Mouse (Mus musculus) kidney, postnatal 36 days (tissue): ENCODE measurements at regions not wholly inside any gene's neighbourhood (a gene's known extent, or its start where the extent isn't known, plus 50 kb on each side); places are given as distances from the start of the nearest gene placed in this dataset.

Experiments
- DNase-seq, 2 experiments: peaks; one replicate each; pipeline ENCODE4 v3.0.0; 2021 to 2022; ENCODE audit warnings: mixed read lengths in 2 of 2

- no peak for DNase-seq
These were observed 387.5 kb downstream of the Nxph1 start for GRCm38 (mm10) chr6:9335719-9336118.

GRCm38 (mm10) chr6:9384261-9384660 lies 436.0 kb downstream of the Nxph1 start:
- peak in 1 of 2 experiments; percentile 2 for DNase-seq

- DNase-seq: no peak
These were observed 449.8 kb downstream of the Nxph1 start for GRCm38 (mm10) chr6:9398001-9398400.

GRCm38 (mm10) chr6:9406016-9406415 lies 457.8 kb downstream of the Nxph1 start:
- DNase-seq: no peak
